Mouse (Mus musculus) kidney, adult 2 months (tissue): ENCODE measurements around the gene Tifa. TPM values are rescaled to one million over a fixed set of nuclear protein-coding genes. Genes with fewer than 3 reads are reported as not detected.

Source experiments
- DNase-seq: peaks from one replicate; pipeline ENCODE4 v3.0.0; 2021
- H3K27ac ChIP-seq: fragments of 200-500 bp; 2 replicates; pipeline ENCODE4 v1.5.1; 2012; ENCODE audit warnings: low read depth, low read length, control low read depth, inconsistent platforms; ENCODE audit not compliant: insufficient read depth
- H3K27me3 ChIP-seq: fragments of 200-500 bp; replicated peaks from 2 replicates; pipeline ENCODE4 v1.6.1; 2012; ENCODE audit warnings: mild to moderate bottlenecking, moderate library complexity, low read length, inconsistent platforms; ENCODE audit not compliant: control insufficient read depth, insufficient read depth
- H3K36me3 ChIP-seq: fragments of 200-500 bp; 2 replicates; pipeline ENCODE4 v1.6.1; 2012; ENCODE audit warnings: mild to moderate bottlenecking, moderate library complexity, low read length, inconsistent platforms; ENCODE audit not compliant: control insufficient read depth, insufficient read depth
- H3K4me1 ChIP-seq: fragments of 200-500 bp; 2 replicates; pipeline ENCODE4 v1.6.1; 2011; ENCODE audit warnings: low read length; ENCODE audit not compliant: control insufficient read depth, insufficient read depth
- H3K4me3 ChIP-seq: fragments of 200-500 bp; 2 replicates; pipeline ENCODE4 v1.5.1; 2011; ENCODE audit warnings: mild to moderate bottlenecking, low read depth, low read length, control low read depth; ENCODE audit not compliant: insufficient read depth
- CTCF ChIP-seq: fragments of 200-500 bp; conservative IDR thresholded peaks from 2 replicates; pipeline ENCODE4 v1.5.1; 2011; ENCODE audit warnings: low read depth, mild to moderate bottlenecking, control low read depth, low read length, moderate library complexity, mixed read lengths; ENCODE audit not compliant: insufficient read depth, insufficient read length
- POLR2A ChIP-seq: fragments of 200-500 bp; IDR thresholded peaks from one replicate; pipeline ENCODE4 v1.6.1; 2011; ENCODE audit warnings: low read depth, low read length, control low read depth
- WGBS: fragments of 180-500 bp; shearing (Covaris S2); methylation state at CpG from one replicate; pipeline ENCODE4 v1.1.7; 2018; 5-methylcytosine and 5-hydroxymethylcytosine counted together
- polyA plus RNA-seq: library from polyadenylated mRNA; depleted of rRNA; stranded (reverse); fragments of >200 nt; gene quantifications from 2 replicates; pipeline ENCODE4 v1.2.3, GENCODE M21; 2012

The Tifa gene
- polyA plus RNA-seq, 1 experiment: 4.1 TPM

- H3K27me3 ChIP-seq: 0 out of 2 replicates have a peak, but pooled peaks cover 2% of the 10 kb centered on the region
- H3K36me3 ChIP-seq: no peaks in the 10 kb centered on the region
- no peaks in the 10 kb centered on the region for H3K4me1 ChIP-seq
- no peak for DNase-seq
- 25% methylated on average over 12 of the region's 12 CpGs for WGBS
- H3K27ac ChIP-seq: no peak overlapping the region
- TF ChIP-seq CTCF: no peak
- TF ChIP-seq POLR2A: no peak
- H3K4me3 ChIP-seq: no peak overlapping the region
These were observed 39.5 kb upstream of the Tifa start for GRCm38 (mm10) chr3:127749981-127750562.

GRCm38 (mm10) chr3:127756458-127756857 is 33.1 kb upstream of the Tifa start:
- no peak for DNase-seq
- H3K27me3 ChIP-seq: no peaks in the 10 kb centered on the region
- H3K4me3 ChIP-seq: no peak overlapping the region
- H3K36me3 ChIP-seq: no peaks in the 10 kb centered on the region
- WGBS: 88% methylated on average over 6 of the region's 6 CpGs
- no peaks in the 10 kb centered on the region for H3K4me1 ChIP-seq
- TF ChIP-seq CTCF: no peak
- TF ChIP-seq POLR2A: no peak
- H3K27ac ChIP-seq: no peak overlapping the region

GRCm38 (mm10) chr3:127757886-127758301 is 31.7 kb upstream of the Tifa start:
- no peaks in the 10 kb centered on the region for H3K27me3 ChIP-seq

GRCm38 (mm10) chr3:127758806-127759205 is 30.8 kb upstream of the Tifa start:
- TF ChIP-seq POLR2A (no peak), CTCF (no peak)
- Histone ChIP-seq H3K36me3 (no peaks in the 10 kb centered on the region), H3K4me1 (no peaks in the 10 kb centered on the region), H3K27me3 (no peaks in the 10 kb centered on the region), H3K27ac (no peak overlapping the region), H3K4me3 (no peak overlapping the region)
- no peak for DNase-seq
- 76% methylated on average over 4 of the region's 4 CpGs for WGBS

More at GRCm38 (mm10) chr3:127757886-127758301, 31.7 kb upstream of the Tifa start:
- TF ChIP-seq POLR2A (no peak), CTCF (no peak)
- no peak overlapping the region for H3K27ac ChIP-seq
- H3K4me1 ChIP-seq: no peaks in the 10 kb centered on the region
- no peaks in the 10 kb centered on the region for H3K36me3 ChIP-seq
- DNase-seq: no peak
- no peak overlapping the region for H3K4me3 ChIP-seq

- no peaks in the 10 kb centered on the region for H3K36me3 ChIP-seq
- H3K4me1 ChIP-seq: no peaks in the 10 kb centered on the region
- peak; percentile 47 for DNase-seq
- no peaks in the 10 kb centered on the region for H3K27me3 ChIP-seq
- peak; percentile 52 for TF ChIP-seq CTCF
- no peak for TF ChIP-seq POLR2A
- WGBS: 19% methylated on average over 8 of the region's 8 CpGs
- no peak overlapping the region for H3K27ac ChIP-seq
- no peak overlapping the region for H3K4me3 ChIP-seq
These were observed 30.4 kb upstream of the Tifa start for GRCm38 (mm10) chr3:127759212-127759611.

GRCm38 (mm10) chr3:127762403-127762802 is 27.2 kb upstream of the Tifa start:
- no peaks in the 10 kb centered on the region for H3K4me1 ChIP-seq
- H3K4me3 ChIP-seq: no peak overlapping the region
- no peak overlapping the region for H3K27ac ChIP-seq
- H3K27me3 ChIP-seq: no peaks in the 10 kb centered on the region
- WGBS: 63% methylated on average over 8 of the region's 8 CpGs
- TF ChIP-seq POLR2A: no peak
- no peak for TF ChIP-seq CTCF
- no peak for DNase-seq
- no peaks in the 10 kb centered on the region for H3K36me3 ChIP-seq

GRCm38 (mm10) chr3:127763076-127763612 is 26.5 kb upstream of the Tifa start:
- Histone ChIP-seq H3K36me3 (no peaks in the 10 kb centered on the region), H3K4me1 (no peaks in the 10 kb centered on the region), H3K27me3 (no peaks in the 10 kb centered on the region), H3K27ac (no peak overlapping the region), H3K4me3 (no peak overlapping the region)
- TF ChIP-seq CTCF: peak; percentile 60
- TF ChIP-seq POLR2A: no peak
- WGBS: 16% methylated on average over 7 of the region's 7 CpGs
- peak; percentile 76 for DNase-seq

GRCm38 (mm10) chr3:127764541-127764940 is 25.1 kb upstream of the Tifa start:
- H3K4me3 ChIP-seq: no peak overlapping the region
- DNase-seq: no peak
- TF ChIP-seq POLR2A (no peak), CTCF (0 out of 2 replicates have a peak, but pooled peaks have one; percentile 10)
- H3K4me1 ChIP-seq: no peaks in the 10 kb centered on the region
- H3K27ac ChIP-seq: no peak overlapping the region
- 71% methylated on average over 5 of the region's 5 CpGs for WGBS
- no peaks in the 10 kb centered on the region for H3K27me3 ChIP-seq
- no peaks in the 10 kb centered on the region for H3K36me3 ChIP-seq
